Mouse (Mus musculus) CH12.LX (cell line): ENCODE data around the gene Serpinb1c. TPM values are rescaled to one million over a fixed set of nuclear protein-coding genes. Genes with fewer than 3 reads are reported as not detected.
"Not testable (repeated sequence)": the region's sequence is repeated elsewhere in the genome, so short reads cannot be mapped to it uniquely, and the experiment has no call there.

Experiments used
- DNase-seq: peaks from one replicate; pipeline ENCODE4 v3.0.0-alpha.2; 2013; ENCODE audit errors: extremely low read depth
- H3K27ac ChIP-seq: 2 replicates; pipeline ENCODE4 v1.5.1; 2012; ENCODE audit warnings: low read depth, mild to moderate bottlenecking, control low read depth, moderate library complexity; ENCODE audit not compliant: insufficient read depth
- H3K27me3 ChIP-seq: replicated peaks from 2 replicates; pipeline ENCODE3; 2012; ENCODE audit warnings: inconsistent platforms
- H3K36me3 ChIP-seq, 2 experiments: replicated peaks in 1 of 2; 2 replicates each; pipeline versions ENCODE3 to v1.6.1; 2012; ENCODE audit warnings: inconsistent platforms in 1 of 2, low read length in 1 of 2, mild to moderate bottlenecking in 1 of 2, mixed read lengths in 1 of 2, moderate library complexity in 1 of 2; ENCODE audit not compliant: control insufficient read depth in 1 of 2, insufficient read depth in 1 of 2
- H3K4me1 ChIP-seq, 2 experiments: 2 replicates each; pipeline ENCODE4 v1.6.1; 2012; ENCODE audit warnings: inconsistent platforms in 1 of 2, moderate library complexity in 1 of 2; ENCODE audit not compliant: insufficient read depth in 2 of 2, control insufficient read depth in 1 of 2
- H3K4me2 ChIP-seq: 2 replicates; pipeline ENCODE4 v1.6.1; 2012; ENCODE audit warnings: low read depth, mild to moderate bottlenecking, control low read depth; ENCODE audit not compliant: poor library complexity, insufficient read depth, severe bottlenecking
- H3K4me3 ChIP-seq, 3 experiments: fragments of 150-350 bp in 1 of 3; sonication (generic) in 1 of 3; replicated peaks in 1 of 3; 2 replicates each; pipeline versions ENCODE3 to v1.5.1; 2011 to 2012; ENCODE audit warnings: low read depth in 2 of 3, low read length in 2 of 3, mild to moderate bottlenecking in 2 of 3, moderate library complexity in 2 of 3, control low read depth in 1 of 3, improper control_type of control experiment in 1 of 3, inconsistent platforms in 1 of 3, mixed read lengths in 1 of 3; ENCODE audit not compliant: poor library complexity in 1 of 3
- H3K79me2 ChIP-seq: replicated peaks from 2 replicates; pipeline ENCODE4 v1.6.1; 2012; ENCODE audit warnings: mild to moderate bottlenecking, moderate library complexity; ENCODE audit not compliant: control insufficient read depth, poor library complexity, insufficient read depth, severe bottlenecking; ENCODE audit errors: extremely low read depth
- H3K9ac ChIP-seq: 2 replicates; pipeline ENCODE4 v1.6.1; 2012; ENCODE audit warnings: low read depth, mild to moderate bottlenecking, control low read depth, moderate library complexity; ENCODE audit not compliant: insufficient read depth
- H3K9me3 ChIP-seq: replicated peaks from 2 replicates; pipeline ENCODE3; 2012; ENCODE audit warnings: low read length, inconsistent platforms, mixed read lengths
- CTCF ChIP-seq, 2 experiments: IDR thresholded peaks in 1 of 2; conservative IDR thresholded peaks in 1 of 2; 2 replicates each; pipeline ENCODE4 v1.5.1; 2011 to 2012; ENCODE audit warnings: low read depth in 2 of 2, low read length in 2 of 2, improper control_type of control experiment in 1 of 2, inconsistent platforms in 1 of 2, mild to moderate bottlenecking in 1 of 2, moderate library complexity in 1 of 2
- EP300 ChIP-seq: IDR thresholded peaks from 2 replicates; pipeline ENCODE4 v1.6.1; 2011; ENCODE audit warnings: low read length, improper control_type of control experiment
- HCFC1 ChIP-seq: IDR thresholded peaks from 2 replicates; pipeline ENCODE4 v1.6.1; 2012; ENCODE audit warnings: low read depth, mild to moderate bottlenecking, inconsistent platforms, low read length, improper control_type of control experiment
- IRF4 ChIP-seq: IDR thresholded peaks from 2 replicates; pipeline ENCODE4 v1.6.1; 2014; ENCODE audit warnings: low read depth, mild to moderate bottlenecking, inconsistent platforms, low read length, improper control_type of control experiment
- JUND ChIP-seq: conservative IDR thresholded peaks from 2 replicates; pipeline ENCODE4 v1.6.1; 2011; ENCODE audit warnings: low read depth, low read length, improper control_type of control experiment
- MAFK ChIP-seq: IDR thresholded peaks from 2 replicates; pipeline ENCODE4 v1.6.1; 2011; ENCODE audit warnings: low read length, improper control_type of control experiment; ENCODE audit not compliant: insufficient replicate concordance
- PAX5 ChIP-seq: IDR thresholded peaks from 2 replicates; pipeline ENCODE4 v1.6.1; 2012; ENCODE audit warnings: low read length, inconsistent platforms, mixed read lengths
- RAD21 ChIP-seq: IDR thresholded peaks from 2 replicates; pipeline ENCODE4 v1.6.1; 2011; ENCODE audit warnings: low read depth, mild to moderate bottlenecking, low read length, improper control_type of control experiment, moderate library complexity
- SIN3A ChIP-seq: IDR thresholded peaks from 2 replicates; pipeline ENCODE4 v1.6.1; 2012; ENCODE audit warnings: low read length, improper control_type of control experiment, inconsistent platforms
- SMC3 ChIP-seq: IDR thresholded peaks from 2 replicates; pipeline ENCODE4 v1.6.1; 2011; ENCODE audit warnings: low read depth, low read length, improper control_type of control experiment
- TCF12 ChIP-seq: IDR thresholded peaks from 2 replicates; pipeline ENCODE4 v1.6.1; 2014; ENCODE audit warnings: low read depth, mild to moderate bottlenecking, inconsistent platforms, low read length, improper control_type of control experiment
- UBTF ChIP-seq: IDR thresholded peaks from 2 replicates; pipeline ENCODE4 v1.6.1; 2012; ENCODE audit warnings: low read depth, mild to moderate bottlenecking, inconsistent platforms, low read length, improper control_type of control experiment, moderate library complexity
- dilution Hi-C: fragments of 300-500 bp; cut with MboI; formaldehyde crosslinking; loops from 2 replicates; pipeline ENCODE4 v1.14.3; 2020; ENCODE audit warnings: low sequenced_read_pairs; ENCODE audit not compliant: extremely low pct_unique_long_range_greater_than_20kb, extremely low pct_ligation_motif_present
- in situ Hi-C: fragments of 300-500 bp; cut with MboI; formaldehyde crosslinking; loops from 3 replicates; pipeline ENCODE4 v1.14.3; 2019; ENCODE audit warnings: low sequenced_read_pairs, low pct_ligation_motif_present, low pct_unique_long_range_greater_than_20kb, mixed read lengths
- polyA plus RNA-seq: library from polyadenylated mRNA; unstranded; fragments of >175 nt; gene quantifications from 2 replicates; pipeline ENCODE4 v1.2.1, GENCODE M21; 2012; ENCODE audit warnings: low read depth; ENCODE audit not compliant: insufficient read length
- total RNA-seq, 2 experiments: library from RNA; depleted of rRNA; stranded (reverse); fragments of 300-350 nt in 1 of 2; fragments of >200 nt in 1 of 2; gene quantifications; 2 replicates each; pipeline ENCODE4 v1.2.3; 2012 to 2014

Serpinb1c gene
- total and polyA plus RNA-seq, 3 experiments: 0.27 TPM; not detected in 2

DNA sequence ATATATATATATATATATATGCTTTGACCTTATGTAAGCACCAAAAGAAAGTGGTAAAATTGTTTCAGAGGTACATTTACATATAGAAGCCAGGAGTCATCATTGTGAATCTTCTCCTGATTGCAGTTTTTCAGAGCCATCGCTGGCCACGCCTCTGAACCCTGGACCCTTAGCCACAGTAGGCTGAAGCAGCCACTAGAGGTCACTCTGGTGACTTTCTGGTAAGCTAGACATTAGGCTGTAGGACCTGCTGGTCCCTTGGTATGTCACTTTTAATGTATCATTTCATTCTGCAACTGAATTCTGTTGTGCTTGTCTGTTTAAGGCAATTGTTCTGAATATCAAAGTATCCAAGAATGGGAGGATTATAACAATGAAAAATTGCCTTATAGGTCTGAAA is 2.6 kb upstream of the Serpinb1c start:
- Histone ChIP-seq H3K9ac (no peak overlapping the region), H3K36me3 (no peaks in the 10 kb centered on the region), H3K4me2 (no peak overlapping the region), H3K27me3 (no peaks in the 10 kb centered on the region), H3K9me3 (no peaks in the 10 kb centered on the region), H3K27ac (no peak overlapping the region), H3K4me1 (peaks cover 0 to 37% of the 10 kb centered on the region in 2 experiments; a peak in 2 of 4 replicates), H3K4me3 (no peak overlapping the region), H3K79me2 (no peaks in the 10 kb centered on the region)
- in situ Hi-C loops: loop anchor here (10.0 to 25.0 kb wide), 3 partner anchors 46 to 662 kb away; partner anchors contain the start of genes Serpinb1a and Serpinb1b
- peak; percentile 79 for DNase-seq
- TF ChIP-seq IRF4 (no peak), RAD21 (peak; percentile 70), SMC3 (peak; percentile 70), CTCF (conservative IDR thresholded peaks at IDR 0.05 in 1 of 2, IDR thresholded peaks at IDR 0.05 in 1 of 2; ENCODE audit: low read depth in 2 of 2, low read length in 2 of 2) (peak; percentile 44 to 84)
- dilution Hi-C loops: no loop called here

DNA sequence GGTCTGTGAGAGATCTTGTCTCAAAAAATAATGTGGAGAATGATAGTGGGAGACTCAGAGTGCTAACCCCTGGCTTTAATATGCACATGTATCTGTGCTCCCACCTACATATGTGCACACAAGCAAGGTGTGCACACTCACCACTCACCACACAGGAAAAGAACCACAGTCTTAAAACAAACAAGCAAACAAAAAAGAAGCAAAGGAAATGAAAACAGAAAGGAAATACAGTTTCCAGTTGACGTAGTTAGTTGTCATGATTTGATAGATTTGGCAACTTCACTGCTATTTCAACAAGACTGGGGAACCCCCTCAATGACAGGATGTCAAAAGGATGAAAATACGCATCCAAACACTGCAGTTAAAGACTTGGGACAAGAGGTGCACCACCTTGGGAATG is 1.1 kb upstream of the Serpinb1c start:
- H3K4me3 ChIP-seq, in situ Hi-C loops, H3K79me2 ChIP-seq, H3K9ac ChIP-seq, H3K27ac ChIP-seq, dilution Hi-C loops, H3K27me3 ChIP-seq, DNase-seq, H3K4me2 ChIP-seq, H3K9me3 ChIP-seq, H3K36me3 ChIP-seq: not testable (repeated sequence)
- peaks cover 0 to 26% of the 10 kb centered on the region in 2 experiments; a peak in 2 of 4 replicates for H3K4me1 ChIP-seq

DNA sequence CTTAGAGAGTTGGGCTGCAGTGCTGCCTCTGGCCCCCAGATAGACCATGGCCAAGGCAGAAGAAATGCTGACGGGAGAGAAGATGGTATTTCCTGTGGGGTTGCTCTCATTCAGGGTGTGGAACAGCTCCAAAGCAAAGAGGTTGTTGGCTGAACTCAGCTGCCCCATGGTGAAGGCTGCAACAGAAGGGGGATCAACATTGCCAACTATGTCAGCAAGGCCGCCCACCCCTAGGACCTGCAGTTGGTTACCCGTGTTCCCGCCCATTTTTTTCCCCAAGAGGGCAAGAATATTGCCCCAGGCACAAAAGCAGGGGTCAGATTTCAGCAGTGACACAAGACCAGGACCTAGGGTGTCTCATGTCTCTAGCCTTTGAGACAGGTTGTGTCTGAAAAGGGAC is 1.1 kb downstream of the Serpinb1c start:
- no peak for TF ChIP-seq MAFK
- TF ChIP-seq SIN3A: no peak
- TF ChIP-seq UBTF: no peak
- no peak for TF ChIP-seq JUND
- no peak for TF ChIP-seq CTCF (conservative IDR thresholded peaks at IDR 0.05 in 1 of 2, IDR thresholded peaks at IDR 0.05 in 1 of 2; ENCODE audit: low read depth in 2 of 2, low read length in 2 of 2)
- TF ChIP-seq EP300: no peak
- no peak for TF ChIP-seq HCFC1
- no peak for TF ChIP-seq PAX5
- no peak for TF ChIP-seq TCF12
- Histone ChIP-seq H3K79me2 (no peaks in the 10 kb centered on the region), H3K9ac (no peak overlapping the region), H3K4me1 (peaks cover 0 to 14% of the 10 kb centered on the region in 2 experiments; a peak in 1 of 4 replicates), H3K36me3 (no peaks in the 10 kb centered on the region), H3K4me2 (no peak overlapping the region), H3K27ac (no peak overlapping the region), H3K4me3 (no peak overlapping the region), H3K9me3 (no peaks in the 10 kb centered on the region), H3K27me3 (no peaks in the 10 kb centered on the region)
- in situ Hi-C loops (no loop called here), dilution Hi-C loops (no loop called here)
- DNase-seq: no peak
